Mouse (Mus musculus) embryonic facial prominence, embryonic 13.5 days (tissue): Measurements from ENCODE around the gene Zmat3. TPM values are rescaled to one million over a fixed set of nuclear protein-coding genes. Genes with fewer than 3 reads are reported as not detected.
A peak's percentile ranks its signal among the peaks of the same experiment; 100 is the strongest.

Experiments used
- ATAC-seq: fragments of 200-750 bp; cut with Nextera tagmentation; 2 replicates; pipeline ENCODE4 v1.8.0; 2017; ENCODE audit warnings: low read depth; ENCODE audit not compliant: insufficient number of reproducible peaks, insufficient read depth, low FRiP score, low TSS enrichment
- H3K27ac ChIP-seq: fragments of 300-500 bp; sonication (generic); 2 replicates; pipeline ENCODE4 v1.5.1; 2015; ENCODE audit warnings: moderate library complexity, mild to moderate bottlenecking, inconsistent platforms
- H3K27me3 ChIP-seq: fragments of 300-500 bp; sonication (generic); 2 replicates; pipeline ENCODE4 v1.6.1; 2015; ENCODE audit warnings: mild to moderate bottlenecking, inconsistent platforms
- H3K36me3 ChIP-seq: fragments of 300-500 bp; sonication (generic); 2 replicates; pipeline ENCODE4 v1.6.1; 2015; ENCODE audit warnings: mild to moderate bottlenecking, inconsistent platforms
- H3K4me1 ChIP-seq: fragments of 300-500 bp; sonication (generic); 2 replicates; pipeline ENCODE4 v1.6.1; 2015; ENCODE audit warnings: inconsistent platforms
- H3K4me2 ChIP-seq: fragments of 300-500 bp; sonication (generic); 2 replicates; pipeline ENCODE4 v1.6.1; 2015; ENCODE audit warnings: moderate library complexity, mild to moderate bottlenecking, inconsistent platforms
- H3K4me3 ChIP-seq: fragments of 300-500 bp; sonication (generic); 2 replicates; pipeline ENCODE4 v1.5.1; 2015; ENCODE audit warnings: mild to moderate bottlenecking, inconsistent platforms
- H3K9ac ChIP-seq: fragments of 300-500 bp; sonication (generic); 2 replicates; pipeline ENCODE4 v1.6.1; 2015; ENCODE audit warnings: mild to moderate bottlenecking, inconsistent platforms
- H3K9me3 ChIP-seq: fragments of 300-500 bp; sonication (generic); 2 replicates; pipeline ENCODE4 v1.6.1; 2016; ENCODE audit warnings: inconsistent platforms
- WGBS: fragments of 180-500 bp; shearing (Covaris S2); methylation state at CpG from one replicate; pipeline ENCODE4 v1.1.7; 2015; ENCODE audit warnings: mixed read lengths; 5-methylcytosine and 5-hydroxymethylcytosine counted together
- polyA plus RNA-seq: library from polyadenylated mRNA; unstranded; fragments of >200 nt; fragmentation: Nextera tagmentation; extraction: Ambion mirVana; gene quantifications from 2 replicates; pipeline ENCODE4 v1.2.1, GENCODE M21; 2015

Zmat3 gene
- 5.1 and 6.0 TPM in 2 replicates for polyA plus RNA-seq

- Histone ChIP-seq H3K27me3 (peaks cover 8% of the 10 kb centered on the region; the same call in 1 of the 2 replicates), H3K36me3 (no peaks in the 10 kb centered on the region), H3K4me2 (peak within 1 kb of the TSS; percentile 85), H3K27ac (peak within 1 kb of the TSS; percentile 55), H3K9me3 (no peaks in the 10 kb centered on the region), H3K9ac (peak within 1 kb of the TSS; percentile 86), H3K4me3 (peak within 1 kb of the TSS; percentile 87), H3K4me1 (peaks cover 18% of the 10 kb centered on the region; the same call in 1 of the 2 replicates)
- peak; percentile 34; the same call in 1 of the 2 replicates for ATAC-seq
- 2% methylated on average over 38 of the region's 48 CpGs for whole genome bisulfite sequencing
Observed at GRCm38 (mm10) chr3:32365546-32366245, at the start of gene Zmat3. Gene Zmat3, minus strand, starts transcription at chr3:32366014.

GRCm38 (mm10) chr3:32414381-32414780, 48.6 kb upstream of the Zmat3 start:
- WGBS: 41% methylated on average over 4 of the region's 4 CpGs
- Histone ChIP-seq H3K9me3 (no peaks in the 10 kb centered on the region), H3K4me2 (no peak overlapping the region), H3K4me3 (no peak overlapping the region), H3K4me1 (peaks cover 36% of the 10 kb centered on the region), H3K27me3 (no peaks in the 10 kb centered on the region), H3K9ac (no peak overlapping the region), H3K27ac (no peak overlapping the region), H3K36me3 (no peaks in the 10 kb centered on the region)
- ATAC-seq: no peak

DNA sequence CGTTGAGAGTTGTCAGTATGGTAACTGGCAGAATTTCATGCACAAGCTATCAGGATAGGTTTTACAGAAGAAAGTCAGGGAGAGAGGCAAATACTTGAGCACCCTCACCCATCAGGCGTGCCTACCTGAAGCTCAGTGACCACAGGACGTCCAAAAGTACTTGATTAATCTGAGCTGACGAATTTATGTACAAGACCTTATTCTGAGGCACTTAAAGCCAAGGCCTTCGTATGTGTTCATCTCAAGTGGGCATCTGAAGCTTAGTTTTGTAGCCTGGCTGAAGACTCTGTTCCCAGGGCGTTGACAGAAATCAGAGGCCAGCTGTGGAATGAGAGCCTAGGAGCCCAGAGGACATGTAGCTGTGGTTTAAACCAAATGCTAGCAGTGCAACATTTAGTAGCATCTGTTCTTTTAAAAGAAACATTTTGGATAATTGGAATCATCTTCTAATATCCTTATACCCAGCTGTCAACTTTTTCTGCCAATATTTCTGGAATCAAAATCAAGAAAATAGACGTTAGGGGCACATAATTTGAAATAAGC, 46.8 kb upstream of the Zmat3 start:
- Histone ChIP-seq H3K27me3 (no peaks in the 10 kb centered on the region), H3K27ac (no peak overlapping the region), H3K4me3 (no peak overlapping the region), H3K9me3 (no peaks in the 10 kb centered on the region), H3K9ac (no peak overlapping the region), H3K4me2 (no peak overlapping the region), H3K4me1 (peaks cover 45% of the 10 kb centered on the region), H3K36me3 (no peaks in the 10 kb centered on the region)
- no peak for ATAC-seq
- WGBS: 64% methylated on average over 7 of the region's 7 CpGs

DNA sequence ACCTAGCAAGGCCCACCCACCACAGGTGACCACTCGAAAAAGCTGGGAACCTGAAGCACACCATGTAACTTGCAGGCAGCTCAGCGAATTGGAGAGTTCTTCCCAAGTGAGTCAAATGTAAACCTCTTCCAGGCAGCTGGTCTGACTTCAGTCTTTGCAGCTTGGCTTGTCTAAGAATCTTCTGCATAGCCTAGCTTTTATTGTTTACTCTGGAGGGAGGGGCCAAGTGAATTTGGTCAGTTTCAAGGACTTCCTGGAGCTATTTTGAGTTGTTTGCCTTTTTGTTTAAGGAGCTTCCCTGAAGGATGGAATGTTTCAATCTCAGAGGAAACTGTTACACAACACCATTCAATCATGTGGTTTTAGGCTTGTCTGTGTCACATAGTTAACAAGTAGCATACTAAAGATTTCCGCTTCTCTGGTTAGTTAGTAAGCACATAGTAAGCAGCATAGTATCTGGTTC, 43.0 kb upstream of the Zmat3 start:
- Histone ChIP-seq H3K4me2 (no peak overlapping the region), H3K27me3 (no peaks in the 10 kb centered on the region), H3K9ac (no peak overlapping the region), H3K9me3 (no peaks in the 10 kb centered on the region), H3K4me1 (peaks cover 39% of the 10 kb centered on the region), H3K36me3 (no peaks in the 10 kb centered on the region), H3K4me3 (no peak overlapping the region), H3K27ac (no peak overlapping the region)
- WGBS: 85% methylated on average over 3 of the region's 3 CpGs
- no peak for ATAC-seq

DNA sequence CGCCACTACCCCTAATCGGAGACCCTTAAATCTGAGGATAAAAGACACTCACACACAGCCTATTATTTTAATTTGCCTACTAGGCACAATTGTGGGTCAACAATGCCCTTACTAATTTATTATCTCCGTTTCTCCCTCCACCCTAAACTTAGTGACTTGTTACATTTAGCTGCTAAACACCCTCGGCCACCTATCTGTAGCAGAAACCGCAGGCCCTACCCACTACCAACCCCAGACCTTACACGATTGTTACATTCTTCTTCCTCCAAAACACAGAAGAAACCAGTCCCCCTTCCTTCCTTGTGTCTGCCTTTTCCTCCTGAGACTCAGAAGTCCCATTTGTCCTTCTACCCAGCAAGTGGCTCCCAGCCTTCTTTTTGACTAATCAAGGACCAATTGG, 41.0 kb upstream of the Zmat3 start:
- Histone ChIP-seq H3K9me3 (no peaks in the 10 kb centered on the region), H3K9ac (no peak overlapping the region), H3K4me3 (no peak overlapping the region), H3K36me3 (no peaks in the 10 kb centered on the region), H3K27me3 (no peaks in the 10 kb centered on the region), H3K4me2 (no peak overlapping the region), H3K4me1 (peaks cover 36% of the 10 kb centered on the region), H3K27ac (no peak overlapping the region)
- no peak for ATAC-seq
- WGBS: 84% methylated on average over 6 of the region's 6 CpGs

- Histone ChIP-seq H3K4me1 (peaks cover 38% of the 10 kb centered on the region), H3K4me2 (no peak overlapping the region), H3K27ac (no peak overlapping the region), H3K27me3 (no peaks in the 10 kb centered on the region), H3K9ac (no peak overlapping the region), H3K36me3 (no peaks in the 10 kb centered on the region), H3K4me3 (no peak overlapping the region), H3K9me3 (no peaks in the 10 kb centered on the region)
- WGBS: 69% methylated on average over 1 of the region's 1 CpGs
- no peak for ATAC-seq
Observed at GRCm38 (mm10) chr3:32405699-32406098, 39.9 kb upstream of the Zmat3 start.

- no peaks in the 10 kb centered on the region for H3K9me3 ChIP-seq
- H3K9ac ChIP-seq: no peak overlapping the region
- H3K27ac ChIP-seq: no peak overlapping the region
- no peak overlapping the region for H3K4me3 ChIP-seq
- 60% methylated on average over 7 of the region's 7 CpGs for WGBS
- ATAC-seq: no peak
- no peak overlapping the region for H3K4me2 ChIP-seq
- no peaks in the 10 kb centered on the region for H3K27me3 ChIP-seq
- peaks cover 50% of the 10 kb centered on the region for H3K4me1 ChIP-seq
- no peaks in the 10 kb centered on the region for H3K36me3 ChIP-seq
Observed at GRCm38 (mm10) chr3:32402990-32403885, 37.4 kb upstream of the Zmat3 start.

DNA sequence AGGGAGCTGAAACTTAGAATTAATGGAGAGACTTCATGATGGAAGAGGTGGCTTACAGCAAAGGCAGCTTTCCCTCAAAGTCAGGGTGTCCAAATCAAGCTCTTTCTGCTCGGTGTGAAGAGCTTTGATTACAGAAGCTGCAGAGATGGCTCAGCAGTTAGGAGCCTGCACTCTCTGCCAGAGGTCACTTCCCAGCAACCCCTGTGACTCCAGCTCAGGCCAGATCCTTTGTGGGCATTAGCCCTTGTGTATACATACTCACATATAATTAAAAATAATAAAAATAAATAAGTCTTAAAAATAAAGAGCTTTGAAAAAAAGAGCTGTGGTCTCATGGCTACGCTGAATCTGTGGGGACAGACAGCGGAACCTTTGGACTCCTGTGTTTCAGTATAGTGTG, 35.8 kb upstream of the Zmat3 start:
- peaks cover 50% of the 10 kb centered on the region for H3K4me1 ChIP-seq
- no peak overlapping the region for H3K4me3 ChIP-seq
- no peak overlapping the region for H3K9ac ChIP-seq
- H3K27me3 ChIP-seq: no peaks in the 10 kb centered on the region
- WGBS: 87% methylated on average over 3 of the region's 3 CpGs
- H3K27ac ChIP-seq: no peak overlapping the region
- no peaks in the 10 kb centered on the region for H3K9me3 ChIP-seq
- no peaks in the 10 kb centered on the region for H3K36me3 ChIP-seq
- no peak for ATAC-seq
- no peak overlapping the region for H3K4me2 ChIP-seq

GRCm38 (mm10) chr3:32399931-32400330, 34.1 kb upstream of the Zmat3 start:
- H3K36me3 ChIP-seq: no peaks in the 10 kb centered on the region
- H3K4me3 ChIP-seq: no peak overlapping the region
- peak overlapping the region; percentile 69 for H3K4me2 ChIP-seq
- WGBS: 14% methylated on average over 2 of the region's 2 CpGs
- H3K27ac ChIP-seq: no peak overlapping the region
- H3K27me3 ChIP-seq: no peaks in the 10 kb centered on the region
- no peak for ATAC-seq
- H3K4me1 ChIP-seq: peaks cover 44% of the 10 kb centered on the region
- H3K9me3 ChIP-seq: no peaks in the 10 kb centered on the region
- no peak overlapping the region for H3K9ac ChIP-seq

GRCm38 (mm10) chr3:32399381-32399780, 33.6 kb upstream of the Zmat3 start:
- Histone ChIP-seq H3K9ac (no peak overlapping the region), H3K27me3 (no peaks in the 10 kb centered on the region), H3K27ac (no peak overlapping the region), H3K9me3 (no peaks in the 10 kb centered on the region), H3K4me1 (peaks cover 39% of the 10 kb centered on the region), H3K4me2 (peak overlapping the region; percentile 69), H3K4me3 (no peak overlapping the region), H3K36me3 (no peaks in the 10 kb centered on the region)
- ATAC-seq: no peak
- WGBS: 30% methylated on average over 4 of the region's 4 CpGs

DNA sequence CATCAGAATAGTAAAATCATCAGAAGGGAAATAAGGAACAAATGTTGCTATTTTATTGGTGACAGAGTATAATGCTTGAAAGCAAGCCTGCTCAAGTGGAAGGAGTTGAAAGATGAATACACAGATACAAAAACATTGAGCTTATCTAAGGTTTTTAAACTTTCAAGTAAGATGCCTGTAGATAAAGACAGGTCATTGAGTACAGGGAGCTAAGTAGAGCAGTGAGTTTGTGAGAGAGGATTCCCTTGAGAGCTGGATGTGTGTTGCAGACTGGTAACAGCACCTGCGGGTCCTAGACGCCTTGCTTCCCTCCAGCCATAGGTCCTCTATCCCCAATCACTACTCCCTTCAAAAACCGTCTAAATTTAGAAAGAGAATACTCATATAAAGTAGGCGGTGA, 32.8 kb upstream of the Zmat3 start:
- H3K4me1 ChIP-seq: peaks cover 33% of the 10 kb centered on the region
- peak overlapping the region; percentile 69 for H3K4me2 ChIP-seq
- no peak overlapping the region for H3K27ac ChIP-seq
- no peaks in the 10 kb centered on the region for H3K36me3 ChIP-seq
- WGBS: 22% methylated on average over 4 of the region's 4 CpGs
- peak overlapping the region; percentile 93 for H3K4me3 ChIP-seq
- ATAC-seq: no peak
- H3K9ac ChIP-seq: no peak overlapping the region
- no peaks in the 10 kb centered on the region for H3K27me3 ChIP-seq
- H3K9me3 ChIP-seq: no peaks in the 10 kb centered on the region
